Mouse (Mus musculus) midbrain, embryonic 15.5 days (tissue): ENCODE data around the gene Megf8. TPM values are rescaled to one million over a fixed set of nuclear protein-coding genes. Genes with fewer than 3 reads are reported as not detected.

Experiments used
- ATAC-seq: fragments of 200-750 bp; cut with Nextera tagmentation; replicated peaks from 2 replicates; pipeline ENCODE4 v1.8.0; 2017; ENCODE audit warnings: moderate TSS enrichment
- H3K27ac ChIP-seq: fragments of 300-500 bp; sonication (generic); 2 replicates; pipeline ENCODE4 v1.5.1; 2015; ENCODE audit warnings: mild to moderate bottlenecking, inconsistent platforms
- H3K27me3 ChIP-seq: fragments of 300-500 bp; sonication (generic); replicated peaks from 2 replicates; pipeline ENCODE4 v1.6.1; 2015; ENCODE audit warnings: inconsistent platforms
- H3K36me3 ChIP-seq: fragments of 300-500 bp; sonication (generic); replicated peaks from 2 replicates; pipeline ENCODE4 v1.6.1; 2015; ENCODE audit warnings: inconsistent platforms
- H3K4me1 ChIP-seq: fragments of 300-500 bp; sonication (generic); 2 replicates; pipeline ENCODE4 v1.6.1; 2015; ENCODE audit warnings: inconsistent platforms
- H3K4me2 ChIP-seq: fragments of 300-500 bp; sonication (generic); 2 replicates; pipeline ENCODE4 v1.6.1; 2015; ENCODE audit warnings: inconsistent platforms, mild to moderate bottlenecking, moderate library complexity
- H3K4me3 ChIP-seq: fragments of 300-500 bp; sonication (generic); 2 replicates; pipeline ENCODE4 v1.5.1; 2015; ENCODE audit warnings: mild to moderate bottlenecking, inconsistent platforms
- H3K9ac ChIP-seq: fragments of 300-500 bp; sonication (generic); 2 replicates; pipeline ENCODE4 v1.6.1; 2015; ENCODE audit warnings: mild to moderate bottlenecking, inconsistent platforms
- H3K9me3 ChIP-seq: fragments of 300-500 bp; sonication (generic); 2 replicates; pipeline ENCODE4 v1.6.1; 2016; ENCODE audit warnings: inconsistent platforms
- WGBS: fragments of 180-500 bp; shearing (Covaris S2); methylation state at CpG from one replicate; pipeline ENCODE4 v1.1.7; 2015; ENCODE audit warnings: mixed read lengths; 5-methylcytosine and 5-hydroxymethylcytosine counted together
- polyA plus RNA-seq: library from polyadenylated mRNA; unstranded; fragments of >200 nt; fragmentation: Nextera tagmentation; extraction: Ambion mirVana; gene quantifications from 2 replicates; pipeline ENCODE4 v1.2.1, GENCODE M21; 2015

The Megf8 gene
- polyA plus RNA-seq, 1 experiment from 2014 or later, result 27.0 TPM

DNA sequence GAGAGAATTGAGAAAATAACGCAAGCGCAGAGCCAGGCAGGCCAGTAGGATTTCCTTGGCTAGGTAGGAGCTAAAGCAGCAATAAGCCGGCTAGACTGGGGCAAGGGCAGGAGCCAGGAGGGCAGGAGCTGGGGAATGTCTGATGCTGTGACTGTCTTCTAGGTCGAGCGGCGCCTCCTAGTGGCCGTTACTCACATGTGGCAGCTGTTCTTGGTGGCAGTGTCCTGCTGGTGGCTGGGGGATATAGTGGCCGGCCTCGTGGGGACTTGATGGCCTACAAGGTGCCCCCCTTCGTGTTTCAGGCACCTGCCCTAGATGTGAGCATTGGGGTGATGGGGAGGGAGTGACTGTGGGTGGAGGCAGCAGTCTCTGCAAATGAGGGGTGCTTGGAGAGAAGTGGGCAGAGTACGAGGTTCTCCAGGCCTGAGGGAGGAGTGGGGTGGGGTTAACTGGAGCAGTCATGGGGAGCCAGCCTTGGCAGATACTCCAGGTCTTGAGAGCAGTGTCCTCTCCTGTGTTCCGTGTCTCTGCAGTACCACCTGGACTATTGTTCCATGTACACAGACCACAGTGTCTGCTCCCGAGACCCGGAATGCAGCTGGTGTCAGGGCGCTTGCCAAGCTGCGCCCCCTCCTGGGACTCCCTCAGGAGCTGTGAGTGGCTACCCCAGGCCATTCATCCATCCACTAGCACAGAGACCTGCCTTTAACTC is 16.8 kb downstream of the Megf8 start:
- ATAC-seq, result 0 out of 2 replicates have a peak, but pooled peaks have one; percentile 37
- no peaks in the 10 kb centered on the region for H3K9me3 ChIP-seq
- H3K27ac ChIP-seq, result no peak overlapping the region
- WGBS, result 39% methylated on average over 16 of the region's 16 CpGs
- H3K4me3 ChIP-seq, result no peak overlapping the region
- H3K36me3 ChIP-seq, result peaks cover 29% of the 10 kb centered on the region
- H3K27me3 ChIP-seq, result no peaks in the 10 kb centered on the region
- no peaks in the 10 kb centered on the region for H3K4me1 ChIP-seq
- no peak overlapping the region for H3K9ac ChIP-seq
- H3K4me2 ChIP-seq, result no peak overlapping the region

DNA sequence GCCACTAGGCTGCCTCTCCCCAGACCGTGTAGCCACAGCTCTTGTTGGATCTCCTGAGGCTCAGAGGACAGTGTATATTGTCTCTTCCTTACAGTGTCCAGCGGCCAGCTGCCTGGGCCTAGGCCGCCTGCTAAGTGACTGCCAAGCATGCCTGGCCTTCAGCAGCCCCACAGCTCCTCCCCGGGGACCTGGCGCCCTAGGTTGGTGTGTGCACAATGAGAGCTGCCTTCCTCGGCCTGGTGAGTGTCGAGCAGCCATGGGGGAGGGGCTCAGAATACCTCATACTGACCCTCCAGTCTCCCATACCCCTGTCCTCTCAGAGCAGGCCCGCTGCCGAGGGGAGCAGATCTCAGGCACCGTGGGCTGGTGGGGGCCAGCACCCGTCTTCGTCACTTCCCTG is 17.5 kb downstream of the Megf8 start:
- Histone ChIP-seq H3K27me3 (no peaks in the 10 kb centered on the region), H3K4me1 (no peaks in the 10 kb centered on the region), H3K27ac (no peak overlapping the region), H3K4me2 (no peak overlapping the region), H3K9ac (no peak overlapping the region), H3K9me3 (no peaks in the 10 kb centered on the region), H3K4me3 (no peak overlapping the region), H3K36me3 (peaks cover 29% of the 10 kb centered on the region)
- no peak for ATAC-seq
- whole genome bisulfite sequencing, result 84% methylated on average over 12 of the region's 12 CpGs

DNA sequence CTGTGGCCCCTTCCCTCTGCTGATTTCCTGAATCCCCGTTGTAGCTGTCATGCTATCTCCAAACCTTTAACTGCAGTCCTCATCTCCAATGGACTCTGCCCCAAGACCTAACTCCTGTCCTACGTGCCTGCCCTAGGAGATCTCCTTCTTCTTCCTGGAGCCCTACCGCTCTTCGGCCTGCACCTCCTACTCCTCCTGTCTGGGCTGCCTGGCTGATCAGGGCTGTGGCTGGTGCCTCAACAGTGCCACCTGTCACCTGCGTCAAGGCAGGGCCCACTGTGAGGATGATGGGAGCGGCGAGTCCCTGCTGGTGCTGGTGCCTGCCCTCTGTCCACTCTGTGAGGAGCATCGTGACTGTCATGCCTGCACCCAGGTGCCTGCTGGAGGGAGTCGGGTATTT is 22.4 kb downstream of the Megf8 start:
- Histone ChIP-seq H3K27ac (no peak overlapping the region), H3K36me3 (peaks cover 16% of the 10 kb centered on the region), H3K4me1 (no peaks in the 10 kb centered on the region), H3K27me3 (no peaks in the 10 kb centered on the region), H3K9ac (no peak overlapping the region), H3K4me3 (no peak overlapping the region), H3K4me2 (no peak overlapping the region), H3K9me3 (no peaks in the 10 kb centered on the region)
- ATAC-seq, result no peak
- WGBS, result 93% methylated on average over 9 of the region's 9 CpGs

DNA sequence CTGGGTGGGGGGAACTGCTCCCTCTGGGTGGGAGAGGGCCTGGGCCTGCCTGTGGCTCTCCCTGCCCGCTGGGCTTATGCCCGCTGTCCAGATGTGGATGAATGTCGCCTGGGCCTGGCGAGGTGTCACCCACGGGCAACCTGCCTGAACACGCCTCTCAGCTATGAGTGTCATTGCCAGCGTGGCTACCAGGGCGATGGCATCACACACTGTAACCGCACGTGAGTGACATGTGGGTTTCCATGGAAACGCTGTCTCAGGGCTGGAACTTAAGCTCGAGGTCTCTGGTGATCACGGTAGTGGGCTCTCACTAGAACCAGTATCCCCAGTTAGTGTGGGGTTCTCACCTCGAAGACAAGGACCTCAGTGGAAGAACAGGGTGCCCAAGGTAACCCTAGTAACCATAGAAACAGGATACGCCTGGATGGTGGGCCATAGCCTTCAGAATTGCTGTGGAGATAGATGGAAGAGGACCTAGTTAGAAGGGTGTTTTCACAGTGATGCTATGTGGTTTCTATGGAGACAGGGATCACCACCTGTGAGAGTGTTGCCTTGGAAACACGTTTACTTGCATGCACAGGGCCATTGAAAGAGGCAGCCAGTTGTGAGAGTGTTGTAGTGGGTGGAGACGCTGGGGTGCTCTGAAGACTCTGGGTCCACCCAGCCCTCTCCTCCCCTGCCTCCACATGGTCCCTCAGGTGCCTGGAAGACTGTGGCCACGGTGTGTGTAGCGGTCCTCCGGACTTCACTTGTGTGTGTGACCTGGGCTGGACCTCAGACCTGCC is 24.2 kb downstream of the Megf8 start:
- peak; percentile 81 for ATAC-seq
- no peaks in the 10 kb centered on the region for H3K9me3 ChIP-seq
- H3K4me2 ChIP-seq, result no peak overlapping the region
- H3K9ac ChIP-seq, result no peak overlapping the region
- peaks cover 13% of the 10 kb centered on the region; the same call in 1 of the 2 replicates for H3K36me3 ChIP-seq
- no peaks in the 10 kb centered on the region for H3K27me3 ChIP-seq
- WGBS, result 65% methylated on average over 20 of the region's 20 CpGs
- peak overlapping the region; percentile 19; the same call in 1 of the 2 replicates for H3K27ac ChIP-seq
- no peaks in the 10 kb centered on the region for H3K4me1 ChIP-seq
- H3K4me3 ChIP-seq, result no peak overlapping the region

DNA sequence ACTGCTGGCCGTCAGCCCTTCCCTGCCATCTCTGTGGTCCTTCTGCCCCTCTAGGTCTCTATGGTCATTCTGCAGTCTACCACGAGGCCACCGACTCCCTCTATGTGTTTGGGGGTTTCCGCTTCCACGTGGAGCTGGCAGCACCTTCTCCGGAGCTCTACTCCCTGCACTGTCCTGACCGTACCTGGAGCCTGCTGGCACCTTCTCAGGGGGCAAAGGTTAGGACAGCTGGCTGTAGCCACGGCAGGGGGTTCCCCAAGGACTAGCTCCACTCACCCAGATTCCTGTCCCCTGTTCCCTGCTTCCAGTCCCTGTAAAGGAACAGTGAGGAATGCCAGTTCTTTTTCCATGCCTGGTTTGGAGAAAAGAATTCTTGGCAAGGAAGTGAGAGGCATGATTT is 31.9 kb downstream of the Megf8 start:
- Histone ChIP-seq H3K27ac (no peak overlapping the region), H3K9me3 (no peaks in the 10 kb centered on the region), H3K27me3 (no peaks in the 10 kb centered on the region), H3K4me3 (no peak overlapping the region), H3K4me1 (no peaks in the 10 kb centered on the region), H3K9ac (no peak overlapping the region), H3K36me3 (peaks cover 42% of the 10 kb centered on the region), H3K4me2 (no peak overlapping the region)
- ATAC-seq, result no peak
- 95% methylated on average over 8 of the region's 8 CpGs for WGBS

DNA sequence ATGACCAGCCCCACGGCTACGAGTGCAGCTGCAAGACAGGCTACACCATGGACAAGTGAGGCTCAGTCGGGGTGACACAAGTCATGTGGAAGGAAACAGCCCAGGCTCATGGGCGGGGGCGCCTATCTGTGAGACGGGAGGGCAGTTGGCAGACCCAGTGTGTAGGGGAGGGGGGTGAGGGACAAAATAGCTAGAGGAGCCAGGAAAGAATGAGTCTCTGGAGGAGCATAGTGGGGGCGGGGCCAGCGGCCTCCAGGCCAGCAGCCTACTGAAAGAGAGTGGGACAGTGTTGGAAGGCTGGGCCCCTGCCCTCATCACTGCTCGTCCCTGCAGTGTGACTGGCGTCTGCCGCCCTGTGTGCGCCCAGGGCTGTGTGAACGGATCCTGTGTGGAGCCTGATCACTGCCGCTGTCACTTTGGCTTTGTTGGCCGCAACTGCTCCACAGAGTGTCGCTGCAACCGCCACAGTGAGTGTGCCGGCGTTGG is 41.8 kb downstream of the Megf8 start:
- Histone ChIP-seq H3K4me2 (no peak overlapping the region), H3K9me3 (no peaks in the 10 kb centered on the region), H3K4me3 (no peak overlapping the region), H3K27me3 (no peaks in the 10 kb centered on the region), H3K9ac (no peak overlapping the region), H3K27ac (no peak overlapping the region), H3K36me3 (peaks cover 26% of the 10 kb centered on the region), H3K4me1 (no peaks in the 10 kb centered on the region)
- ATAC-seq, result peak; percentile 53
- 76% methylated on average over 19 of the region's 19 CpGs for WGBS

DNA sequence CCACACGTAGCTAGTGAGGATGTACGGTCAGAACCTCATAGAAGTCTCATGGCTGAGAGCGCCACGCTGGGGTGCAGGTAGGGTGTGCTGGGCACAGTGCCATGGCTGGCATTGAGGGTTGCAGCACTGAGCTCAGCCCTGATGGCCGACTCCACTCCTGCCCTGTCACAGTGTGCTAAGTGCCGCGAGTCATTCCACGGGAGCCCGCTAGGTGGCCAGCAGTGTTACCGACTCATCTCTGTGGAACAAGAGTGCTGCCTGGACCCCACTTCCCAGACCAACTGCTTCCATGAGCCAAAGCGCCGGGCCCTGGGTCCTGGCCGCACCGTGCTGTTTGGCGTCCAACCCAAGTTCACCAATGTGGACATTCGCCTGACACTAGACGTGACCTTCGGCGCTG is 46.2 kb downstream of the Megf8 start:
- no peak overlapping the region for H3K27ac ChIP-seq
- no peak for ATAC-seq
- no peak overlapping the region for H3K9ac ChIP-seq
- 90% methylated on average over 19 of the region's 19 CpGs for WGBS
- H3K4me2 ChIP-seq, result no peak overlapping the region
- peaks cover 31% of the 10 kb centered on the region for H3K36me3 ChIP-seq
- H3K27me3 ChIP-seq, result peaks cover 8% of the 10 kb centered on the region
- H3K4me1 ChIP-seq, result peaks cover 19% of the 10 kb centered on the region
- H3K4me3 ChIP-seq, result no peak overlapping the region
- no peaks in the 10 kb centered on the region for H3K9me3 ChIP-seq

DNA sequence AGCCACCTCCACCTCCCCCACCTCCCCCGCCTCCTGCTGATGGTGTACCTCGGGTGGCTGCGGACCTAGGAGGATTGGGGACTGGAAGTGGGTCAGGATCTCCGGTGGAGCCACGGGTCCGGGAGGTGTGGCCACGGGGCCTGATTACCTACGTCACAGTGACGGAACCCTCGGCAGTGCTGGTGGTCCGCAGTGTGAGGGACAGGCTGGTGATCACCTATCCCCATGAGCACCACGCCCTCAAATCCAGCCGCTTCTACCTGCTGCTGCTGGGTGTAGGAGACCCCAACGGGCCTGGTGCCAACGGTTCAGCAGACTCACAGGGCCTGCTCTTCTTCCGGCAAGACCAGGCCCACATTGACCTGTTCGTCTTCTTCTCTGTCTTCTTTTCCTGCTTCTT is 46.7 kb downstream of the Megf8 start:
- Histone ChIP-seq H3K27ac (no peak overlapping the region), H3K27me3 (peaks cover 13% of the 10 kb centered on the region), H3K9me3 (no peaks in the 10 kb centered on the region), H3K4me2 (no peak overlapping the region), H3K4me3 (no peak overlapping the region), H3K4me1 (peaks cover 19% of the 10 kb centered on the region), H3K36me3 (peaks cover 31% of the 10 kb centered on the region), H3K9ac (no peak overlapping the region)
- 94% methylated on average over 17 of the region's 17 CpGs for WGBS
- no peak for ATAC-seq

DNA sequence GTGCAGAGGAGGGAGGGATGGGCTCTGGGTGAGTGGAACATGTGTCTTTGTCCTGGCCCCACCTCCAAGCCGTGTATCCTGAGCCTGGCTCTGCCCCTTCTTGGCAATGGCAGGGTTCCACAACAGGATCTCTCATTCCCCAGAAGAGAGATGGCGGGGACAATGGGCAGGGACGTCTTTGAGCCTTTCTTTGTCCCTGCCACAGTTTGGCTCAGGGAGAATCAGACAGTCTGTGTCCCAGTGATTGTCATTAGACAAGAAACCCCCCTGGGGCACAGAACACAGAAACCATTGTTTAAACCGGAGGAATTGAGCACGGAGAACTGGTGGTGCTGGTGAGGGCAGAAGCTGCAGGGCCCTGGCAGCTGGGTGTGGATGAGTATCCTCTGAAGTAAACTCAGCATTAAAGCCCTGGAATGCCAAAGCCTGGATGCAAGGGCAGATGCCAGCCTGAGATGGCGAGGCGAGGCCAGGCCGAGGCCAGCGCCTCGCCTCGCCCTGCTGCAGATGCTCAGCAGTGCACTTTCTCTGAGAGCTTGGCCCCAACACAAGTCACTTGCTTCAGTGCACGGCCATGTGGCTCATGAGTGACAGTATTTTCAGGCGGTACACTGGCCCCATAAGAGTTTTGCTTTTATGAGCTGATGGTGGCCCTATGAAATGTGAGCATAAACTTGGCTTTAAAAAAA is 49.1 kb downstream of the Megf8 start:
- ATAC-seq, result 0 out of 2 replicates have a peak, but pooled peaks have one; percentile 11
- Histone ChIP-seq H3K9me3 (no peaks in the 10 kb centered on the region), H3K4me2 (no peak overlapping the region), H3K9ac (no peak overlapping the region; the same call in 1 of the 2 replicates), H3K27me3 (peaks cover 24% of the 10 kb centered on the region), H3K4me3 (no peak overlapping the region), H3K36me3 (peaks cover 23% of the 10 kb centered on the region), H3K4me1 (peaks cover 19% of the 10 kb centered on the region), H3K27ac (peak overlapping the region; percentile 10; the same call in 1 of the 2 replicates)
- 19% methylated on average over 13 of the region's 13 CpGs for WGBS

DNA sequence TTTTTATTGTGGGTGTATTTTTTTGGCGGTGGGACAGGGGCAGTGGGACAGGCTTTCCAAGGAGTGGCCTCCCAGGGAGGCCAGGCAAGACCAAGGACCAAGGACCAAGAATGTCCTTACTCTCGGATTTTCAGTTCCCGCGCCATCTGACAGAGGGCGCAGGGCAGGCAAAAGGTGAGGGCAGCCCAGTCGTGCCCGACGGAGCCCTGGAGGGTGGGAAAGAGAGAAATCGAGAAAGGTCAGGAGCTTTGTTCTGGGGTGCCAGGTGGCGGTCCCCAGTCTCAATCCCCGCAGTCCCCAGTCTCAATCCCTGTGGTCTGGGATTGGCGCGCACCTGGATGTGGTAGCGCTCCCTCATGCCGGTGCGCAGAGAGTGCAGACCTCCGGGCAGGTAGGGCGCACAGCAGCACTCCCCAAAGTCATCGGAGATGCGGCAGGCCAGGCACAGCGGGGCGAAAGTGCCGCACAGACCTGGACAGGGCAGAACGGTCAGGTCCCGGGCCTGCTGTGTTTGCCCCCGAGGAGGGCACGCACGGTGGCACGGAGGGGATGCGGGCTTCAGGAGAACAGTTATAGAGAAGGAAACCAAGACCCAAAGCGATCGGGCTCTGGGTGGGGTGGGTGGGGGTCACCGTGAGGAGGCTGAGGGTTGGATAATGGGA is 50.8 kb downstream of the Megf8 start:
- Histone ChIP-seq H3K9me3 (no peaks in the 10 kb centered on the region), H3K4me1 (peaks cover 19% of the 10 kb centered on the region), H3K27me3 (peaks cover 24% of the 10 kb centered on the region), H3K9ac (no peak overlapping the region), H3K4me3 (no peak overlapping the region), H3K27ac (no peak overlapping the region), H3K36me3 (peaks cover 18% of the 10 kb centered on the region), H3K4me2 (peak overlapping the region; percentile 28; the same call in 1 of the 2 replicates)
- 4% methylated on average over 32 of the region's 33 CpGs for WGBS
- 0 out of 2 replicates have a peak, but pooled peaks have one; percentile 5 for ATAC-seq

DNA sequence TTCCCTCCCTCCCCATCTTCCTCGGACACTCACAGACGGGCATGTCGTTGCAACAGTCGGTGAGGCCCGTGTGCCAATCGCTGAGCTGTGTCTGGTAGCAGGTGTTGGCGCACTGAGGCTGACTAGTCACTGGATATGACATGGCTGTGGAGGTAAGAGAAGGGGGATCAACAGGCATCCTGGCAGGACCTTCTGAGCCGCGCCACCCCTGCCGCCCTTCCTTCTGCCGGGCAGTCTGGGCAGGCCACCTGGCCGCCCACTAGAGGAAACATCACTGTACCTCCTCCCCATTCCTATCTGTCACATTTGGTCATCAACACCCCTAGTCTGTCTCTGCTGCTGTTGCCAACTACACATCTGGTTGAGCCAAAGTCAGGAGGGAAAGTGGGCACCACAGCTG is 51.4 kb downstream of the Megf8 start:
- WGBS, result 29% methylated on average over 12 of the region's 12 CpGs
- Histone ChIP-seq H3K9me3 (no peaks in the 10 kb centered on the region), H3K4me2 (no peak overlapping the region), H3K36me3 (peaks cover 12% of the 10 kb centered on the region), H3K4me3 (no peak overlapping the region), H3K27me3 (peaks cover 24% of the 10 kb centered on the region), H3K4me1 (peaks cover 19% of the 10 kb centered on the region), H3K27ac (no peak overlapping the region), H3K9ac (no peak overlapping the region)
- ATAC-seq, result peak; percentile 24; the same call in 1 of the 2 replicates
